Mouse (Mus musculus) liver, adult 2 months (tissue): ENCODE measurements around the gene Irf6. TPM values are rescaled to one million over a fixed set of nuclear protein-coding genes. Genes with fewer than 3 reads are reported as not detected.

Experiments used
- DNase-seq: peaks from one replicate; pipeline ENCODE4 v3.0.0-alpha.2; 2011; ENCODE audit warnings: low read depth, low spot score; ENCODE audit errors: extremely low read depth
- H3K27ac ChIP-seq: fragments of 200-500 bp; replicated peaks from 2 replicates; pipeline ENCODE4 v1.5.1; 2012; ENCODE audit warnings: low read depth, mild to moderate bottlenecking, control low read depth, inconsistent platforms, low read length; ENCODE audit not compliant: insufficient read depth
- H3K27me3 ChIP-seq: fragments of 200-500 bp; 2 replicates; pipeline ENCODE4 v1.6.1; 2012; ENCODE audit warnings: mild to moderate bottlenecking, moderate library complexity, low read length, inconsistent platforms; ENCODE audit not compliant: control insufficient read depth, insufficient read depth
- H3K36me3 ChIP-seq: fragments of 200-500 bp; 2 replicates; pipeline ENCODE4 v1.6.1; 2012; ENCODE audit warnings: low read length, inconsistent platforms; ENCODE audit not compliant: control insufficient read depth, insufficient read depth
- H3K4me1 ChIP-seq: fragments of 200-500 bp; 2 replicates; pipeline ENCODE4 v1.6.1; 2011; ENCODE audit warnings: low read length; ENCODE audit not compliant: control insufficient read depth, insufficient read depth
- H3K4me3 ChIP-seq: fragments of 200-500 bp; 2 replicates; pipeline ENCODE4 v1.5.1; 2011; ENCODE audit warnings: low read depth, mild to moderate bottlenecking, control low read depth, low read length, moderate library complexity; ENCODE audit not compliant: insufficient read depth
- H3K79me2 ChIP-seq: fragments of 200-500 bp; 2 replicates; pipeline ENCODE4 v1.6.1; 2012; ENCODE audit warnings: inconsistent platforms, mild to moderate bottlenecking, low read length, moderate library complexity; ENCODE audit not compliant: control insufficient read depth, insufficient read depth
- H3K9ac ChIP-seq: fragments of 200-500 bp; 2 replicates; pipeline ENCODE4 v1.6.1; 2012; ENCODE audit warnings: low read depth, mild to moderate bottlenecking, control low read depth, inconsistent platforms, low read length
- CTCF ChIP-seq: fragments of 200-500 bp; IDR thresholded peaks from 2 replicates; pipeline ENCODE4 v1.5.1; 2011; ENCODE audit warnings: low read depth, low read length, control low read depth
- POLR2A ChIP-seq: fragments of 200-500 bp; IDR thresholded peaks from 2 replicates; pipeline ENCODE4 v1.6.1; 2011; ENCODE audit warnings: low read length, control low read depth; ENCODE audit not compliant: insufficient read depth; ENCODE audit errors: extremely low read depth
- WGBS: fragments of 180-500 bp; shearing (Covaris S2); methylation state at CpG from one replicate; pipeline ENCODE4 v1.1.7; 2018; 5-methylcytosine and 5-hydroxymethylcytosine counted together
- polyA plus RNA-seq: library from polyadenylated mRNA; depleted of rRNA; stranded (reverse); fragments of >200 nt; gene quantifications from 2 replicates; pipeline ENCODE4 v1.2.3, GENCODE M21; 2012
- total RNA-seq: library from RNA; depleted of rRNA; stranded (reverse); fragments of >200 nt; gene quantifications from 2 replicates; pipeline ENCODE4 v1.2.3, GENCODE M21; 2014

Irf6 gene
- total and polyA plus RNA-seq, 2 experiments: 33.4 to 56.0 TPM

GRCm38 (mm10) chr1:193145101-193145500 is 7.8 kb upstream of the Irf6 start:
- Histone ChIP-seq H3K79me2 (no peaks in the 10 kb centered on the region), H3K27me3 (no peaks in the 10 kb centered on the region), H3K9ac (no peak overlapping the region), H3K36me3 (no peaks in the 10 kb centered on the region), H3K4me1 (no peaks in the 10 kb centered on the region), H3K27ac (no peak overlapping the region), H3K4me3 (no peak overlapping the region)
- DNase-seq: no peak
- 74% methylated on average over 4 of the region's 4 CpGs for WGBS
- TF ChIP-seq CTCF (no peak), POLR2A (no peak)

GRCm38 (mm10) chr1:193146416-193146815 is 6.5 kb upstream of the Irf6 start:
- no peak overlapping the region for H3K27ac ChIP-seq
- H3K4me3 ChIP-seq: no peak overlapping the region
- TF ChIP-seq CTCF (no peak), POLR2A (no peak)
- no peaks in the 10 kb centered on the region for H3K36me3 ChIP-seq
- no peaks in the 10 kb centered on the region for H3K79me2 ChIP-seq
- 87% methylated on average over 1 of the region's 1 CpGs for WGBS
- H3K27me3 ChIP-seq: no peaks in the 10 kb centered on the region
- no peaks in the 10 kb centered on the region for H3K4me1 ChIP-seq
- no peak overlapping the region for H3K9ac ChIP-seq
- DNase-seq: no peak

- no peaks in the 10 kb centered on the region for H3K36me3 ChIP-seq
- H3K27ac ChIP-seq: no peak overlapping the region
- TF ChIP-seq CTCF: no peak
- TF ChIP-seq POLR2A: no peak
- H3K4me1 ChIP-seq: peaks cover 6% of the 10 kb centered on the region; the same call in 1 of the 2 replicates
- DNase-seq: no peak
- H3K9ac ChIP-seq: no peak overlapping the region
- H3K79me2 ChIP-seq: peaks cover 12% of the 10 kb centered on the region; the same call in 1 of the 2 replicates
- H3K27me3 ChIP-seq: no peaks in the 10 kb centered on the region
- H3K4me3 ChIP-seq: no peak overlapping the region
- WGBS: 81% methylated on average over 3 of the region's 3 CpGs
These were observed 3.7 kb upstream of the Irf6 start for GRCm38 (mm10) chr1:193149231-193149630.

- H3K36me3 ChIP-seq: no peaks in the 10 kb centered on the region
- no peak overlapping the region for H3K9ac ChIP-seq
- WGBS: 75% methylated on average over 7 of the region's 7 CpGs
- peaks cover 13% of the 10 kb centered on the region; the same call in 1 of the 2 replicates for H3K79me2 ChIP-seq
- no peaks in the 10 kb centered on the region for H3K27me3 ChIP-seq
- H3K27ac ChIP-seq: no peak overlapping the region
- DNase-seq: no peak
- H3K4me1 ChIP-seq: peaks cover 18% of the 10 kb centered on the region
- TF ChIP-seq POLR2A: no peak
- no peak for TF ChIP-seq CTCF
- H3K4me3 ChIP-seq: no peak overlapping the region
These were observed 1.8 kb upstream of the Irf6 start for GRCm38 (mm10) chr1:193151134-193151533.

- 23% methylated on average over 16 of the region's 16 CpGs for WGBS
- no peak for TF ChIP-seq CTCF
- TF ChIP-seq POLR2A: no peak
- Histone ChIP-seq H3K27ac (peak overlapping the region; percentile 67), H3K4me1 (peaks cover 23% of the 10 kb centered on the region), H3K27me3 (no peaks in the 10 kb centered on the region), H3K79me2 (peaks cover 15% of the 10 kb centered on the region; the same call in 1 of the 2 replicates), H3K36me3 (no peaks in the 10 kb centered on the region), H3K4me3 (peak overlapping the region; percentile 87), H3K9ac (peak overlapping the region; percentile 91)
- DNase-seq: peak; percentile 35
These were observed 650 bp downstream of the Irf6 start for GRCm38 (mm10) chr1:193153561-193153960.

GRCm38 (mm10) chr1:193156316-193157110 is 3.6 kb downstream of the Irf6 start:
- Histone ChIP-seq H3K27me3 (no peaks in the 10 kb centered on the region), H3K79me2 (peaks cover 30% of the 10 kb centered on the region; the same call in 1 of the 2 replicates), H3K9ac (peak overlapping the region; percentile 69), H3K4me1 (peaks cover 33% of the 10 kb centered on the region), H3K27ac (peak overlapping the region; percentile 90), H3K4me3 (peak overlapping the region; percentile 41), H3K36me3 (peaks cover 3% of the 10 kb centered on the region)
- TF ChIP-seq CTCF (no peak), POLR2A (no peak)
- DNase-seq: peak; percentile 81
- WGBS: 21% methylated on average over 15 of the region's 15 CpGs
